Mouse (Mus musculus): ENCODE measurements around the gene Bmper. TPM values are rescaled to one million over a fixed set of nuclear protein-coding genes. Genes with fewer than 3 reads are reported as not detected.

The Bmper gene
- polyA plus RNA-seq (2015; fragmentation: Nextera tagmentation; extraction: Ambion mirVana): 13.7 and 17.0 TPM in 2 replicates

DNA sequence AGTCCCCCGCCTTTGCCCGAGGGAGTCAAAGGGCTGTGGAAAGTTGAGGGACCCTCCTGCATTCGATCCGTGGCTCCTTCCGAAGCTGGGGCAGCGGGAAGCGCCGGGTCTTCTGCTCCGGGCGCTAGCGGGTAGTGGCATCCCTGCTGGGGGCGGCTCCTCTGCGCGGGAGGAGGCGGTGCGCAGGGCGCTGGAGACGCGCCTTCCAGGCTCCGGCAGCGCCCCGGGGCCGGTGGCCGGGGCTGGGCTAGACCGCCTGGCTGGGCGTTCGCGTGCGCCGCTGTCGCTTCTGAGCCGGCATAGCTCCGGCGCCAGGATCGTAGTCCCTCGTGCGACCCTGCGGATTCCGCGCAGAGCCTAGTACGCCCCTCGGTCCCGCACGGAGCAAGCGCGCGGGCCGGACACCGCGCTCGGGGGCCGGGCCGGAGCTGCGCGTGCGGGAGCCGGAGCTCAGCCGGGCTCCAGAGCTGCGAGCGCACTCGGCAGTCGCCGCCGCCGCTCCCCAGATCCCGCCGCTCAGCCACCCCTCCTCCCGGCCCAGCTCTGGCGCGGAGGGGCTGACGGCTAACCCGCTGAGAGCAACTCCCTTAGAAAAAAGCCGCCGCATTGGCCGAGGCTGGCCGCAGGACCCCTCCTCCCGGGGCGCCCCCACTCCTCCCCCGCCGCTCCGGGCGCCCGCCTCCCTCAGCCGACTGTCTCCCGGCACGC, at the start of gene Bmper:
Gene Bmper (plus strand): TSS at position 236 of the 708 bp plus-strand sequence.
- peak; percentile 89 for ATAC-seq (replicated peaks)
- Histone ChIP-seq H3K4me3 (peak within 1 kb of the TSS; percentile 71), H3K4me1 (peaks cover 18% of the 10 kb centered on the region), H3K9ac (replicated peaks) (peak within 1 kb of the TSS; percentile 81), H3K27me3 (no peaks in the 10 kb centered on the region), H3K9me3 (no peaks in the 10 kb centered on the region), H3K36me3 (no peaks in the 10 kb centered on the region), H3K27ac (replicated peaks) (peak within 1 kb of the TSS; percentile 85), H3K4me2 (replicated peaks) (peak within 1 kb of the TSS; percentile 96)
- under 1% methylated on average over 86 of the region's 86 CpGs for WGBS

DNA sequence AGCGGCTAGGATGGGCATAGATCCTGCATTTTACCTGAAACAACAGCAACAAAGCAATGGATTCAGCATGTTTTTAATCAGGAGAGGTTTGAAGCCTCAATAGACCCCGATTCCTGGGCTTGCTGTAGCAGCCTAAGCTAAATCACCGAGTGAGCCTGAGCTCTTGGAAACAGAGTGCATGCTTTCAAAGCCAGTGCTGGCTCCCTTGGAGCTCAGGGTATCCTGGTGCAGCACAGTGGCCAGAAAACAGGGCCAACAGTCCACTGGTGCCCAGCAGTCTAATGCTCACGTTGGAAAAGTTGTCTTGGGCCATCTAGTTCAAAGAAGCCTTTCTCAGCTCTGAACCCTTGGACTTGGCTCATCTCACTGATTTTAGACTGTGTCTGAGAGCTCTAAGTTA, 45.4 kb upstream of the Bmper start:
- H3K9ac ChIP-seq (replicated peaks): no peak overlapping the region
- H3K27ac ChIP-seq (replicated peaks): no peak overlapping the region
- H3K36me3 ChIP-seq: no peaks in the 10 kb centered on the region
- H3K4me2 ChIP-seq (replicated peaks): no peak overlapping the region
- H3K4me3 ChIP-seq: no peak overlapping the region
- H3K4me1 ChIP-seq: no peaks in the 10 kb centered on the region
- no peaks in the 10 kb centered on the region for H3K27me3 ChIP-seq
- ATAC-seq (replicated peaks): no peak
- H3K9me3 ChIP-seq: no peaks in the 10 kb centered on the region
- 79% methylated on average over 4 of the region's 4 CpGs for WGBS

- ATAC-seq (replicated peaks): no peak
Measured at GRCm38 (mm10) chr9:23187181-23187580, 35.7 kb upstream of the Bmper start.

GRCm38 (mm10) chr9:23188136-23188535, 34.7 kb upstream of the Bmper start:
- no peaks in the 10 kb centered on the region for H3K9me3 ChIP-seq
- no peak for ATAC-seq (replicated peaks)
- no peak overlapping the region for H3K9ac ChIP-seq (replicated peaks)
- no peak overlapping the region for H3K27ac ChIP-seq (replicated peaks)
- no peaks in the 10 kb centered on the region for H3K27me3 ChIP-seq
- 83% methylated on average over 4 of the region's 4 CpGs for WGBS
- H3K4me2 ChIP-seq (replicated peaks): no peak overlapping the region
- H3K4me3 ChIP-seq: no peak overlapping the region
- H3K36me3 ChIP-seq: no peaks in the 10 kb centered on the region
- H3K4me1 ChIP-seq: no peaks in the 10 kb centered on the region

More at GRCm38 (mm10) chr9:23187181-23187580, 35.7 kb upstream of the Bmper start:
- Histone ChIP-seq H3K27ac (replicated peaks) (no peak overlapping the region), H3K9ac (replicated peaks) (no peak overlapping the region), H3K4me1 (no peaks in the 10 kb centered on the region), H3K36me3 (no peaks in the 10 kb centered on the region), H3K4me3 (no peak overlapping the region), H3K27me3 (no peaks in the 10 kb centered on the region), H3K4me2 (replicated peaks) (no peak overlapping the region), H3K9me3 (no peaks in the 10 kb centered on the region)
- 90% methylated on average over 4 of the region's 4 CpGs for WGBS

GRCm38 (mm10) chr9:23190950-23191349, 31.9 kb upstream of the Bmper start:
- no peak for ATAC-seq (replicated peaks)

DNA sequence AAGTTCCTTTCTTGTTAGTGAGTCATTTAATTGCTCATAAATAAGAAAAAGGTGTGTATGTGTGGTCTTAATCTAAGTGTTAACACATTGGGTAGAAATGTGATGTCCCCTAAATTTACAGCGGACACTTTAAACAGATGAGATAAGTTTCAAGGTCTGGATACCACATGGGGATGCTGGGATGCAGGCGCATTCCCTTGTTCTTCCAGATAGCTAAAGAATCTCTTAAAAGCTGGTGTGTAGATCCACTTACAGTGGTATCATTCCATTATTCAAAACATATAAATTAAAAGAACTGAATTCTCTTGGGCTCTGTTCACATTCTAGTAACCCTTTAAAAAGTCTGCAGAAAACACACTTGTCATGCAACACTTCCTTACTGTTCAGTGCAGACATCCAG, 31.4 kb upstream of the Bmper start:
- ATAC-seq (replicated peaks): no peak
- H3K9ac ChIP-seq (replicated peaks): no peak overlapping the region
- no peaks in the 10 kb centered on the region for H3K27me3 ChIP-seq
- H3K4me3 ChIP-seq: no peak overlapping the region
- 97% methylated on average over 2 of the region's 2 CpGs for WGBS
- no peaks in the 10 kb centered on the region for H3K9me3 ChIP-seq
- H3K4me2 ChIP-seq (replicated peaks): no peak overlapping the region
- H3K36me3 ChIP-seq: no peaks in the 10 kb centered on the region
- no peak overlapping the region for H3K27ac ChIP-seq (replicated peaks)
- H3K4me1 ChIP-seq: no peaks in the 10 kb centered on the region

More at GRCm38 (mm10) chr9:23190950-23191349, 31.9 kb upstream of the Bmper start:
- no peaks in the 10 kb centered on the region for H3K36me3 ChIP-seq
- WGBS: 80% methylated on average over 1 of the region's 1 CpGs
- H3K4me1 ChIP-seq: no peaks in the 10 kb centered on the region
- H3K9ac ChIP-seq (replicated peaks): no peak overlapping the region
- no peaks in the 10 kb centered on the region for H3K9me3 ChIP-seq
- H3K4me3 ChIP-seq: no peak overlapping the region
- H3K4me2 ChIP-seq (replicated peaks): no peak overlapping the region
- no peak overlapping the region for H3K27ac ChIP-seq (replicated peaks)
- H3K27me3 ChIP-seq: no peaks in the 10 kb centered on the region

DNA sequence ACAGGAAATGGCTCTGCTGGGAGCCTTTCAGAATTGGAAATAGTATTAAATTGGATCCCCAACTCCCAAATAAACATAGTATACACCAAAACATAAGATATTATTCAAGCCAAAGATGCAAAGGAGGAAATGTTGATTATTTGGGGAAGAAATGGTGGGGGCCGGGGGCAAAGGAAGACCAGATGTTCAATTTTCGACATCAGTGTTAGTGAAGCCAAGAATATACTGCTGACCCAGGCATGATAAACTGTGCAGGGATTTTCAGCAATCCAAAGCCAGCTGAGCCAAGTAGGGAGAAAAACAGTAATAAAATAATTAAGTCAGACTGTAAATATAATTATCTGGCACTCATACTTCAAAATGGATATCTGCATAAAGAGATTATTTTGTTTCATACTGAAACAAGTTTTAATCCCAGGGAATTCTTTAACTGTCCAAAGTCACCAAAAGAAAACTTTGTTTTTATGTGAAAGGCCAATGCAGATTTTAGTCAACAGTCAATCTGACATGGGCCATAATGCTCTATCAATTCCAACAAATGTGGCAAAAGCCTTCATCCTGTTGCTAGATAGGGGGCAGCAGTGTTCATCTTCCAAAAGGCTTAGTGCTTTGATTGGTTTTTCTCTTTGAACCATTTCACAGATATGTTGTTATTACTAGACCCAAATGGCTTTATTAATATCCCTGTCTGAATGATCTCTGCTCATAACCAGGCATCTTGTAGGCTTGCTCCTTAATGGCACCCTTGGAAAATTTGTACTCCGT, 30.1 kb upstream of the Bmper start:
- H3K36me3 ChIP-seq: no peaks in the 10 kb centered on the region
- 90% methylated on average over 3 of the region's 3 CpGs for WGBS
- no peak for ATAC-seq (replicated peaks)
- no peak overlapping the region for H3K27ac ChIP-seq (replicated peaks)
- no peaks in the 10 kb centered on the region for H3K4me1 ChIP-seq
- no peak overlapping the region for H3K4me3 ChIP-seq
- no peak overlapping the region for H3K9ac ChIP-seq (replicated peaks)
- H3K9me3 ChIP-seq: no peaks in the 10 kb centered on the region
- no peaks in the 10 kb centered on the region for H3K27me3 ChIP-seq
- H3K4me2 ChIP-seq (replicated peaks): no peak overlapping the region

DNA sequence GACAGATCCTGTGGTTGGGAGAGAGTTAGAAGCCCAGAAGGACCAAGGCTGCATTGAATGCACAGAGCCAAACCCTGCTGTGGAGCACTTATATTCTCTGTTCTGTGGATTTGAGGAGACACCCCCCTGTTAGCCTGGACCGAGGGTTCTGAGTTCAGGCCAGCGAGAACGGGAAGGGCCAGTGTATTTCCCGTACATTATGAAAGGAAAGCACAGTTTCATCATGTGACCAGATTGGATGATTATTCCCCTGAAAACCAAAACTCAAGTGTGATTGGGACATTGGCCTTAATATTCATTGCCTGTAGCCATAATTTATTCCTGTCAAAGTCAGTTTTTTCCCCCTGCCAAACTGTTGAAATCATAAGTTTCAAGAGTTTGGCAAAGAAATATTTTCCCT, 23.9 kb upstream of the Bmper start:
- no peaks in the 10 kb centered on the region for H3K9me3 ChIP-seq
- no peak for ATAC-seq (replicated peaks)
- H3K27ac ChIP-seq (replicated peaks): no peak overlapping the region
- H3K4me3 ChIP-seq: no peak overlapping the region
- WGBS: 95% methylated on average over 4 of the region's 4 CpGs
- no peaks in the 10 kb centered on the region for H3K36me3 ChIP-seq
- H3K9ac ChIP-seq (replicated peaks): no peak overlapping the region
- no peak overlapping the region for H3K4me2 ChIP-seq (replicated peaks)
- no peaks in the 10 kb centered on the region for H3K27me3 ChIP-seq
- H3K4me1 ChIP-seq: peaks cover 2% of the 10 kb centered on the region

DNA sequence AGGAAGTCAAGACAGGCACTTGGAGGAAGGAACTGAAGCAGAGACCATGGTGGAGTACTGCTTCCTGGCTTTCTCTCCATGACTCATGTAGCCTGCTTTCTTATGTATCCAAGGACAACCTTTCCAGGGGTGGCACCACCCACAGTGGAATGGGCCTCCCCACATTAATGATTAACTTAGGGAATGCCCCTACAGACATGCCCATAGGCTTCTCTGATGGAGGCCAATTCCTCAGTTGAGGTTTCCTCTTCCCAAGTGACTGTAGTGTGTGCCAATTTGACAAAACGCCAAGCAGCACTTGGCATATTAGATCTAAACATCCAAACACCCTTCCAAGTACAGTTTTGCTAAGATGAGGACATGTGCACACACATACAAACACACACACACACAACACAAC, 23.0 kb upstream of the Bmper start:
- Histone ChIP-seq H3K4me3 (no peak overlapping the region), H3K27ac (replicated peaks) (no peak overlapping the region), H3K9me3 (no peaks in the 10 kb centered on the region), H3K9ac (replicated peaks) (no peak overlapping the region), H3K4me2 (replicated peaks) (no peak overlapping the region), H3K4me1 (peaks cover 11% of the 10 kb centered on the region), H3K27me3 (no peaks in the 10 kb centered on the region), H3K36me3 (no peaks in the 10 kb centered on the region)
- 83% methylated on average over 1 of the region's 1 CpGs for WGBS
- ATAC-seq (replicated peaks): no peak

DNA sequence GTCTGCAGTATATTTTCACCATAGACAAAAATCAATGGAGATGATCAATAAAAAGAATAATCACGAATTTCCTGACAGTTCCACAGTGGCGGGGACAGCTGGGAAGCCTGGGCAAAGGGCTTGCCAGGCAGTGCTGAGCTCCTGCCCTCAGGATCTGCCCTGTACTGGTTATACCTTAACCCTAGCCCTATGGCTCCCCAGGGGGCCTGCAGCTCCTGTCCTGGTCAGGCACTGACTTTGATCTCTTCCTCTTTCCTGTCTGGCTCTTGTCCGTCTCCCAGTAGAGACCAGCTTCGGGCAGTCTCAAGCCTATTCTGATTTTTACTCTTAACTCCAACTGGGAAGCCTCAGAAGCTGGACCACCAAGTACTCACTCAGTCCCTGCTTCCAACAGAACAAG, 22.0 kb upstream of the Bmper start:
- H3K9ac ChIP-seq (replicated peaks): no peak overlapping the region
- no peak for ATAC-seq (replicated peaks)
- H3K4me3 ChIP-seq: no peak overlapping the region
- H3K9me3 ChIP-seq: no peaks in the 10 kb centered on the region
- no peak overlapping the region for H3K27ac ChIP-seq (replicated peaks)
- no peaks in the 10 kb centered on the region for H3K36me3 ChIP-seq
- H3K4me1 ChIP-seq: peaks cover 18% of the 10 kb centered on the region
- no peak overlapping the region for H3K4me2 ChIP-seq (replicated peaks)
- WGBS: 94% methylated on average over 4 of the region's 4 CpGs
- no peaks in the 10 kb centered on the region for H3K27me3 ChIP-seq

GRCm38 (mm10) chr9:23202431-23202830, 20.4 kb upstream of the Bmper start:
- WGBS: 83% methylated on average over 4 of the region's 4 CpGs
- ATAC-seq (replicated peaks): no peak
- Histone ChIP-seq H3K27ac (replicated peaks) (no peak overlapping the region), H3K27me3 (no peaks in the 10 kb centered on the region), H3K4me2 (replicated peaks) (no peak overlapping the region), H3K4me3 (no peak overlapping the region), H3K4me1 (peaks cover 18% of the 10 kb centered on the region), H3K9me3 (no peaks in the 10 kb centered on the region), H3K9ac (replicated peaks) (no peak overlapping the region), H3K36me3 (no peaks in the 10 kb centered on the region)

GRCm38 (mm10) chr9:23204339-23205288, 18.3 kb upstream of the Bmper start:
- H3K27me3 ChIP-seq: no peaks in the 10 kb centered on the region
- 8% methylated on average over 17 of the region's 17 CpGs for WGBS
- no peaks in the 10 kb centered on the region for H3K36me3 ChIP-seq
- H3K4me2 ChIP-seq (replicated peaks): peak overlapping the region; percentile 30
- H3K27ac ChIP-seq (replicated peaks): peak overlapping the region; percentile 53
- ATAC-seq (replicated peaks): peak; percentile 79
- H3K4me1 ChIP-seq: peaks cover 18% of the 10 kb centered on the region
- no peak overlapping the region for H3K9ac ChIP-seq (replicated peaks)
- no peaks in the 10 kb centered on the region for H3K9me3 ChIP-seq
- H3K4me3 ChIP-seq: no peak overlapping the region
